Mouse (Mus musculus): ENCODE results near the gene Eif2ak1.
"Not testable (repeated sequence)": the region's sequence is repeated elsewhere in the genome, so short reads cannot be mapped to it uniquely, and the experiment has no call there.

Eif2ak1 gene

DNA sequence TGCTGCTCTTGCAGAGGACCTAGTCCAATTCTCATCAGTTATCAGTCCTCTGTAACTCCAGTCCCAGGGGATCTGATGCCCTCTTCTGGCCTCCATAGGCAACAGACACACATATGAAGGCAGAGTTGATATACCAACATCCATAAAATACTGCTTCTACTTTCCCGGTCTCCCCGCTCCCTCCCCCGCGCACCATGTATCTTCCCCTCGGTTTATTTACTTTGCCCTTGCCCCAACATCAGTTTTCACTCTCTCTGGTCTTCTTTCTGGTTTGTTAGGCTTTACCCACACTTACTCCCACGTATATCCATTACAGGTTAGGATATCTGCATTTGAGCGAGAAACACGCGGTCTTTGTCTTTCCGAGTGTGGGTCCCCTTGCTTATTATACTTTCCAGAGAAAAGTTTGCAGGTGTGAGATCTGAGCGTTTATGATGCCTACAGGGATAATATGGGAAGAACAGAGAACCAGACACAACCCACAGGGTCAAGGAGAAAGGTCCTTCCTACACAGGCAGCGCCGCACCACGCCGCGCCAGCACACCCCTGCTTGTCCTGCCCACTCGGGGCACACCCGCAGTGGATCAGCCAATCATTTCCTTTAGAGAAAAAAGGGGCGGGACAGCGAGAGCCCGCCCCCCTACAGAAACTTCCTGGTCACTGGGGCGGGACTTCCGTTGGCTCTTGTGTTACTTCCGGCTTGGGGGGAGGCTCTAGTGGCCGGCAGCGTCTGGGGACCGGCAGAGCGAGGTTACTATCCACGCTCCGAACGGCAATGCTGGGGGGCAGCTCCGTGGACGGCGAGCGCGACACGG is at the start of gene Eif2ak1:
Gene Eif2ak1, plus strand, starts transcription at position 673 of the 815 bp plus-strand sequence.
- DNase-seq (ENCODE audit: extremely low read depth, low read depth, low spot score), result peak; percentile 45

DNA sequence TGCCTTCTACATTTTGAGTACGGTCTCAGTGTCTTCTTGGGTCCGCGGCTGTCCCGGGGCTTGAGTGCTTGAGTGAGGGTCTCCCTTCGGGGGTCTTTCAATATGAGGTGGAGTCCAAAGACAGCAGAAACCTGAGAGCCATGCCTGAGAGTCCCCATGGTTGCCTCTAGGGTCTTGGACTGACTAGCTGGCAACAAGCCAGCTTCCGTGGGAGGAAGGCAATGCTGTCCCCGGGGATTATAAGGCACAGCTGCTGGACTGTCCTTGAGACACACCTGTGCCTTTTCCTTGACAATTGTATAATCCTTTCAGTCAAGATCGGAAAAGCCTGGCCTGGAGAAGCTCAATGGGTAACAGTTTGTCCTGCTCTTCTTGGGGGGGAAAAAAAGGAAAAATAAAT is 35.6 kb upstream of the Eif2ak1 start:
- no peak for DNase-seq (ENCODE audit: extremely low read depth, low read depth, low spot score)

DNA sequence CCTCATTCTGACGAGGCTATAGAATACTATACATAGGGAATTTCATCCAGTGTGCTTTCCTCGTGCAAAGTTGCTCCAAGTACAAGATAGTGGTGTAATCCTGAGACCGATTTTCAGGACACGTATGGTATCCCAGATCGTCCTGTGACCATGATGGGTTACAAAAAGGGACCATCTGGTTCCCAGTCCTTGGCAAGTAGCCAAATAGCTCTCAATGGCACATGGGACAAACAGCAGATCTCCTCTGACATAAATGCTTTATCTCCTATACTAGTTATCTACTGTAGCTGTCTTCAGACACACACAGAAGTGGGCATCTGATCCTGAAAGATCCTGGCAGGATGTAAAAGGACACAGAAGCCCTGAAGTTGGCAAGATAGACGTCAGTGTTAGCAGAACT is 32.2 kb upstream of the Eif2ak1 start:
- DNase-seq (ENCODE audit: extremely low read depth, low read depth, low spot score), result no peak

DNA sequence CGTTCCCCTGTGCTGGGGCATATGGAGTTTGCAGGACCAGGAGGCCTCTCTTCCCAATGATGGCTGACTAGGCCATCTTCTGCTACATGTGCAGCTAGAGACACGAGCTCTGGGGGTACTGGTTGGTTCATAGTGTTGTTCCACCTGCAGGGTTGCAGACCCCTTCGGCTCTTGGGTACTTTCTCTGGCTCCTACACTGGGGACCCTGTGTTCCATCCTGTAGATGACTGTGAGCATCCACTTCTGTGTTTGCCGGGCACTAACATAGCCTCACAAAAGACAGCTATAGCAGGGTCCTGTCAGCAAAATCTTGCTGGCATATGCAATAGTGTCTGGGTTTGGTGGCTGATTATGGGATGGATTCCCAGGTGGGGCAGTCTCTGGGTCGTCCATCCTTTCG is 16.4 kb upstream of the Eif2ak1 start:
- DNase-seq (ENCODE audit: extremely low read depth, low read depth, low spot score), result not testable (repeated sequence)

DNA sequence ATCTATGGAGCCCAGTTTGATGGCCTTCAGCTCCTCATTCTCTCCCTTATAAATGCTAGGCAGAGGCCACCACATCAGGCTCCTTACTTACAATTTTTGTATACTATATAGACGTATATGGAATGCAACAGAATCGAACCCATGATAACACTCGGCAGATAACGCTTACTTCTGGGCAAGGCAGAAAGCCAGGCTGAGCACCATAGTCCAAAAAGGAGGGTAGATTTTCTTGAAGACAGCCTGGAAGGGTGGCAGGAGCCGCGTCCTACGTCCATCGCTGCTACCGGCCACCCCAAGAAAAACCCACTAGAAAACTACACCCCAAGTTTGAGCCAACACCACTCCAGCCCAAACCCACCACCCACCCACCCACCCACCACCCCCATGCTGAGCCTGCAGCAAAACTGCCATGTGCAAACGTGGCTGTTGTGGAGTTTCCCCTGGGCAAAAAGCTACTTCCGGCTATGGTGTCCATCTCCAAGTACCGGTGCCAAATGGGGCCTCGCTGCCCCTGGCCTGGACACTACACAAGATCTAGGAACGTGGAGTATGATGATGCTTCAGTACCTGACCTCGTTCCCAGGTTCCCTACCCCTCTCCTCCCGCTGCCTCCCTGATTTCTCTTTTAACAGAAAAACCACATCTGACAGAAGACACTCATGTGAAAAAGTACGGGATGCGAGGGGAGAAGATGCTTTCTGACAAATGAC is 13.4 kb upstream of the Eif2ak1 start:
- DNase-seq (ENCODE audit: extremely low read depth, low read depth, low spot score), result no peak

DNA sequence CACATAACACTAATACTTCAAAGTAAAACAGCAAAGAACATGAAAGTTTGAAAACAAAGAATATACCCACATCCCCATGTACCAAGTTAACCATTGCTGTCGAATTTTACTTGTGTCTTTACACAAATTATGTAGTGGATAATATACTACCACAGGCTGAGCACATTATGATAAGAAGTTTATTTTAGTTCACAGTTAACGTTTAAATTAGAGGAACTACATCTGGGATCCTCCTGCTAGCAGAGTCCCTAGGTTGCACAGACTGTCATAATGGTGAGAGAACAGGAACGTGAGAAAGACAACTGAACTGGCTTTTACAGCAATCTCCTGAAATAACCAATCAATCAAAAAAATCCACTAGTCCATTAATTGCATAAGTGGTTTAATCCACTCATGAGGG is 10.3 kb upstream of the Eif2ak1 start:
- DNase-seq (ENCODE audit: extremely low read depth, low read depth, low spot score), result no peak

DNA sequence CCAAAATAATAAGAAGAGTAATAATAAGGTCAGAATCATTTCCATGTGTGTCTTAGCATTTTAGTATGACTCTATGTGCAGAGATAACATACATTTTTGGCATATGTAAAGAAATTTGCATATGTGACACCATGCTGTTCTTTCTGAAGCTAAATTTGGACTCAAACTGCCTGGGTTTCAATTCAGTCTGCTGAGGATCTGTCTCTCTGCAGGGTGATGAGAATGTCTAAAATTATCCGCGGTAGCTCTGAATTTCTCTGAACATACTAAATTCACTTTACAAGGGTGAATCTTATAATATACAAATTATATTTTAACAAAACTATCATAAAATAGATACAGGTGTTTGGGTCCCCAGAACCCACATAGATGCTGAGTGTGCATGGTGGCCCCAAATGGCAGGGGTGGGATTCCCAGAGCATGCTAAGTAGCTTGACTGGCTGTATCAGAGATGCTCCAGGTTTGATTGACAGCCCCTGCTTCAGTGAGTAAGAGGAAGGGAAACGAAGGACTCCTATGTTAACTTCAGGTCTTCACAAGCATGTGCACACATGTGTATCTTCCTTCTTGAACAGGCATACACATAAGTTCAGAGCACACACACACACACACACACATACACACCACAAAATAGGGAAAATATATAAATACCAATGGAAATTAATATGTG is 8.0 kb upstream of the Eif2ak1 start:
- no peak for DNase-seq (ENCODE audit: extremely low read depth, low read depth, low spot score)

DNA sequence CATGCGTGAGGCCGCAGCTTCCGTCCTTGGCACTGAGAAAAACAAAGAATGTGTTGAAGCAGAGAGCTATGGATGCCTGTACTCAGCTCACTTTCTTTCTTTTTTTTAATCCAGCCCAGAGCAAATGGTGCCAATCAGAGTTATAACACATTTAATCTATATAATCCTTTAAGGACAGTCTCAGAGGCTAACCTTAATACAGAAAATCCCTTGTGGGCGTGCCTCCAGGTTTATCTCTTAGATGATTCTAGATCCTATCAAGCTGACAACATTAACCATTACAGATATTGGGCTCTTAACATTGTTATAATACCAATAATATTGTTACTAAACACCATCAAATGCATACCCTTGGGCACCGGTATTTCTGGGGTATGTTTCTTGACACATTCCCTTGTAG is 5.9 kb upstream of the Eif2ak1 start:
- peak; percentile 46 for DNase-seq (ENCODE audit: extremely low read depth, low read depth, low spot score)

DNA sequence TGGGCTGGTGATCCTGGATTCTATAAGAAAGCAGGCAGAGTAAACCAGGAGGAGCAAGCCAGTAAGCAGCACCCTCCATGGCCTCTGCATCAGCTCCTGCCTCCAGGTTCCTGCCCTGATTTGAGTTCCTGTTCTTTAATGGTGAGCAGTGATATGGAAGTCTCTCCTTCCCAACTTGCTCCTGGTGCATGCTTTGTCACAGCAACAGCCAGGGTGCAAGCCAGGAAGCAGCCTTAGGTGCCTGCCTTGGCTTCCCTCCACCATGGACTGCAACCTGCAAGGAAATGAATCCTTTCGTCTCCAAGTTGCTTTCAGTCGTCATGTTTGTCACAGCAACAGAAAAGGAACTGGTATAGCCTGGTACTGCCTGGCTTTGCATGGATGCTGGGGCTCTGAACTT is 3.0 kb upstream of the Eif2ak1 start:
- no peak for DNase-seq (ENCODE audit: extremely low read depth, low read depth, low spot score)

DNA sequence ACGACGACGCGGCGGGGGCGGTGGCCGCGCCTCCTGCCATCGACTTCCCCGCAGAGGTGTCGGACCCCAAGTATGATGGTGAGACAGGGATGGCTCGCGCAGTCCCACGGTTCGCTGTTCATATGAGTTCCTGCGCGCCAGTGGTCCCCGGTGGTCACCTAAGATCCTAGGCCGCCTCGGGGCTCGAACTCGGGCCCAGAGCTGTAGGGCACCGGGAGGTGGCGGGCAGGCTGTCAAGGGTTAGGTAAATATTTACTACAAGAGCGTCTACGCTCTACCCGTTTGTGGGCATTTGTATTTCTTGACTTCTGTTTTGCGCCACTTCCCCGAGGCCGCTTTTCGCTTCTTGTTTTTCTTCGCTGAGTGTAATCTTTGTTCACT is 333 bp downstream of the Eif2ak1 start:
- DNase-seq (ENCODE audit: extremely low read depth, low read depth, low spot score), result no peak

DNA sequence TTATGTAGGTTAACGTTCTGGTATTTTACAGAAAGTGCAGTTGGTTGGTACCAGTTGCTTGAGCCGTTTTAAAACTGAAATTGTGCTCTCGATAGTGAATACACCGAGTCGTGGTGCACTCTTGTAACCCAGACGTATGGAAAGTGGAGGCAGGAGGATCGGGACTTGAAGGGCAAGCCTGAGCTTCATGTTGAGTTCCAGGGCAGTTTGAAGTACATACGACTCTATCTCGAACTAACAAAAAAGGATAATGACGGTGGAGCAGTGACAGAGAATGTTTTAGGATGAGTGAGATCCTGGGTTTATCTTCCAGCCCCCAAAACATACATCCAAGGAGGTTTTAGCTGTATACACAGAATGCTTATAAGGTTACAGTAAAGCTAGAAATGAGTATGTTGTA is 873 bp downstream of the Eif2ak1 start:
- no peak for DNase-seq (ENCODE audit: extremely low read depth, low read depth, low spot score)

DNA sequence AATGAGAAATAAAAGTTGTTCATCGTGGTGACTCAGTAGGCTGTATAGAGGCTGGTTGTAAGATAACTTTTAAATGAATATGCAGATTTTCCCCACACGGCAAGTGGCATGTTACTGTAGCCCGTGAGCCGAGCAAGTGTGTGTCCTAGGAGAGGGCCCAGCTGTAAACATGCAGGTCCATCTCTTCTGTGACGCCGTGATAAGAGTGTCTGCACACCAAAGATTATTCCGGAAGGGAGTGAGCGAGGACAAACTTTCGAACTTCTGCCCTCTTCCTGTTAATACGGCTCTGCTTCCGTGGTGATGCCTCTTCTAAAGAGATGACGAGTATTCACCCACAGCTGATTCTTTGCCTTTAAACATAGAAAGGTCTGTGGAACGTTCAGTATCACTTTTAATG is 1.4 kb downstream of the Eif2ak1 start:
- DNase-seq (ENCODE audit: extremely low read depth, low read depth, low spot score), result no peak

DNA sequence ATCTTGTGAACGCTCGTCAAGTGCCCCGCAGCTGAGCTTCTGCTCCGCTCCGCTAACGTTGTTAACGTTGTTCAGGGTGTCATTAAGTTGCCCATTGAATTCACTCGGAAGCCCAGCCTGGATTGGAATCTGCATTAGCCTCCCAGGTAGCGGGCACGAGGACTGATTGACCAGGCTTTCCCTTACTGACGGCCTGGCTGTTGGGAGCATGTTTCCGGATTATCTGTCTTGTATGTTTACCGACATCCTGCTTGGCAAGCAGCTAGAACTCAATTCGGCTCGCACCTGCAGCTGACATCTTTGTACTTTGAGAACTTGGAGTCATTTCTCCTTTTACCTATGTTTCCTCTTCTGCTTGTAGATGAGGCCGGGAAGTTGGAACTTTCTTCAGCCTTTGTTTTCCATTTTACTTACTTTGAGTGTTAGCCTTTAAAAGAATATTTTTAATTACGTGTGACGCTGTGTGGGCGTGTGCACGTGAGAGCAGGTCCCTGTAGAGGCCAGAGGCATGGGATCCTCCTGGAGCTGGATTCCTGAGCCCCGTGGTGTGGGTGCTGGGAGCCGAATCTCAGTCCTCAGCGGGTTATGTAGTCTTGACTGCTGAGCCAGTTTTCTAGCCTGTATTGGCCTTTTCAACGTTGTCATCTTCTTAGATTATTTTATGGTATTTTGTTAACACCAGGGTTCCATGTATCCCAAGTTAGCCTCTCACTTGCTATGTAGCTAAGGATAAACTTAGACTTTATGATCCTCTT is 2.5 kb downstream of the Eif2ak1 start:
- no peak for DNase-seq (ENCODE audit: extremely low read depth, low read depth, low spot score)

DNA sequence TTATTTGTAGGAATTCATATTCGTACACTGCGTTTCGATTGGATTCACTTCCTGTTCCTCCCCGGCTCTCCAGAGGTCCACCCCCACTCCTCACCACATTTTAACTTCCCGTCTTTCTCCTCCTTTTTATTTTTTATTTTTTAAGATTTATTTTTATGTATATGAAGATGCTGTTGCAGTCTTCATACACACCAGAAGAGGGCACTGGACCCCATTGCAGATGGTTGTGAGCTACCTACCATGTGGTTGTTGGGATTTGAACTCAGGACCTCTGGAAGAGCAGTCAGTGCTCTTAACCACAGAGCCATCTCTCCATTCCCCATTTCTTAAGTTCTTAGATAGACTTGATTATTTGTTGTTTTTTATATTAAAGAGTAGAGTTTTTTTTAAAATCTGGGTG is 3.2 kb downstream of the Eif2ak1 start:
- no peak for DNase-seq (ENCODE audit: extremely low read depth, low read depth, low spot score)

DNA sequence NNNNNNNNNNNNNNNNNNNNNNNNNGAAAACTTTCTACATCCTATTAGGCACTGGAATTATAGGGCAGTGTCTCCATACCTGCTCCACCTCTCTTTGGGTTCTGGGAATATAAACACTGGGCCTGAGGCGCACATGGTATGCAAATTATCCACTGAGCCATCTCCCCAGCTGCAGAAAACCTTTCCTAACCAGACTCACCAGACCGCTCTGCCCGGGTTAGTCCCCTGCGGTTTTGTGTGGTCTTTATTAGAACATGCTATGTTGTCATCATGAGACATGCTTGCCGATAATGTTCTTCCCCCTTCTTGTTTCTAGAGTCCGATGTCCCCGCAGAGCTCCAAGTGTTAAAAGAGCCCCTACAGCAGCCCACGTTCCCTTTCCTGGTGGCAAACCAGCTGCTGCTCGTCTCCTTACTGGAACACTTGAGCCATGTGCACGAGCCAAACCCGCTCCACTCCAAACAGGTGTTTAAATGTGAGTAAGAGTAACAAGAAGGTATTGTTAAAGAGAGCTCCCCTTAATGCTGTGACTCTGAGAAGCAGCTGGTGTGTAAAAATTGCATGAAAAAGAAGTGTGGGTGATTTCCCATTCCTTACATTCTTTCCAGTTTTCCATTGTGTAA is 54.1 kb downstream of the Eif2ak1 start:
- no peak for DNase-seq (ENCODE audit: extremely low read depth, low read depth, low spot score)

DNA sequence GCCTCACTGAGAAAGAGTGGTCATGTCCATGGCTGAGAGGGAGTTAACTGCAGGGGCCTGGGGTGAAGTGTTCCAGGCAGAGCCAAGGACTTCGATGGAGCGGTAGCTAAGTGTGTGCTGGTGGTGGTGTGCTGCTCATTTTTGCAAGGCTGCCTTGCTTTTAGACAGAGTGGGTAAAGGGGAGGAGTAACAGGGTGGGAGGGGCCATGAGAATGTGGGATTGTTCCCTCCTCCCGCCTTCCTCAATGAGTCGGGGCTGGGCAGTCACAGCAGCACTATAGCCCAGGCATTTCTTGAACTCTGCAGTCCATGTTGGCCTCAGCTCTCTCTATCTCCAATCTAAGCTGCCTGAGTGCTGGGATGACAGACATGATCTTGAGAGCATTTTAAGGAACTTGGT is 57.0 kb downstream of the Eif2ak1 start:
- DNase-seq (ENCODE audit: extremely low read depth, low read depth, low spot score), result no peak

DNA sequence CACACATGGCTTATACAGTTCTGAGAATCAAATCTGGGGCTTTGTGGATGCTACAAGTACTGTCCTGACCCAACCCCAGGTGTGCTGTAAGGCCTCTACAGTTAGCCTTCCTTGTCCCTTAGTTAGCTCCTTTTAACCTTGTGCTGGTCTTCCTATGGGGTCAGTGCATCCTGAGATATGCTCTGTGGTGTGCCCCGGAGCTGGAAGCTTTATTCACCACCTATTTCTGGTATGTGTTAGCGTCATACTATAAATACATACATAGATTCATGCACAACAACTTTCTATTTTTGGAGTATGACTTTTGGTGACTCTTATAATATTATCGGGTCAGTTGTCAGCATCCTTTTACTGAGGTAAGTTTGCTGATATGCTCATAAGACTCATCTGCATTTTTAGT is 67.7 kb downstream of the Eif2ak1 start:
- no peak for DNase-seq (ENCODE audit: extremely low read depth, low read depth, low spot score)

DNA sequence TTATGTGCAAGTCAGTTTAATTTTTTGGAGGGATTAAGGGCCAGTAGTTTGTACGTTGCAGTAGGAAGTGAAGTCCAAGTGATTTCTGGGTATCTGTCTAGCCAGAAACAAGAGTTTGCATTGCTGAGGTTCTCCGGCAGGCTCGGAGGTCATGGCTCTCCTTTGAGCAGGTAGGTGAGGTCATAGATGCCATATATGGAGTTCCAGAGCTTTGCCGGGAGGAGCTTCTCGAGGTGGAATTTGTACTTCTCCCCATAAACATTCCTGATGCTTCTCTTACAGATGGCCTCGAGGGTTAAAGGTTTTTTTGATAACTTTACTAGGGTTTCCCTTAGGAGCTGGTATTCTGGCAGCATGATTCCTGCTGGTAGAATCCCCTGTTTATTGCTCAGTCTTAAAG is 73.2 kb downstream of the Eif2ak1 start:
- DNase-seq (ENCODE audit: extremely low read depth, low read depth, low spot score), result no peak

DNA sequence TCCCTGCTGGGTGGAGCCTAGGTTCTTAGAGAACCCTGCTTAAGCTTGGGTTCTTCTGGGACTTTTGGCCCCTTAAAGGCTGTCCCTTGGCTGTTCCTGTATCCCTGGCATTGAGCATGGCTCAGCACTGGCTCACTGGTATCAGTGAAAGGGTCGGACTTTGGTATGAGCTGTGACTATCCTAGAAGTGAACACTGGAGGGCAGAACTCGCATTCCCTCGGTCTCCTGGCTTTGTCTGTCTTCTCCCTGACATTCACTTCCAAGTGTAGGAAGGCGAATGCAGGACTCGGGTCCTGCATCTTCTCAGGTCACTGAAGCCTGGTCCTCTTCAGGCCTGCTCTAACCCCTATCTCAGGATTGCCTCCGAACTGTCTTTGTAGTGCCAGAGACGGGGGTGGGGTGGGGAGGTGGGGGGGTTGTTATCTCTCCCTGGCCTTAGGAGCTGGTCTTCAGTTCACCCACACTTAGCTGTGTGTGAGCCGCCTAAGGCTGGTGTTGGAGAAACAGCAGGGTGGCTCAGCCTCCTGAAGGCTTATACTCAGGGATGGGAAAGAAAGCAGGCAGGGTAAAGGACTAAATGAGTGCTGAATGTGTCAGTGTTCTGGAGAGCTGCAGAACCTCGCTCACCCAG is 74.8 kb downstream of the Eif2ak1 start:
- no peak for DNase-seq (ENCODE audit: extremely low read depth, low read depth, low spot score)

DNA sequence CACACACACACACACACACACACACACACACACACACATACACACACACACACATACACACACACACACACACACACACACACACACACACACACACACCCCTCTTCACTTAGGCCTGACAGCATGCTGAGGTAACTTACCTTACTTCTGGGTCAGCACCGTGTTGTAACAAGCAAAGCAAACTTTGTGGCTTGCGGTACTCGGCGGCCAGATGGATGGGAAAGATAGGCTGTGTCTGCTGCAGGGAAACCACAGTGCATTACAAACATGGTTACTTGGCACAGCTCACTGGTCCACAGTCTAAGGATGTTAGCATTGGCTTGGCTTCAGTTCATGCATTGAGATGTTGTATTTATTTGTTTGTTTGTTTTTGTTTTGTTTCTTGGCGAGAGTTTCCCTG is 75.8 kb downstream of the Eif2ak1 start:
- no peak for DNase-seq (ENCODE audit: extremely low read depth, low read depth, low spot score)

All from fat pad, adult 2 months (tissue).